Mouse (Mus musculus): ENCODE results near the gene Ascl2.

- TF ChIP-seq TAL1 (IDR thresholded peaks at IDR 0.05; ENCODE audit: low read length): peak; percentile 39; the same call in 1 of the 3 replicates
- TF ChIP-seq GATA1 (IDR thresholded peaks at IDR 0.05; ENCODE audit: low read length): peak; percentile 52
These were observed 36.5 kb upstream of the Ascl2 start for GRCm38 (mm10) chr7:143005344-143006096.
